Mouse (Mus musculus) gastrocnemius, adult 8-10 months (tissue): ENCODE results near the gene Gabrb2. TPM values are rescaled to one million over a fixed set of nuclear protein-coding genes. Genes with fewer than 3 reads are reported as not detected.

Experiments
- DNase-seq, 2 experiments: peaks; one replicate each; pipeline ENCODE4 v3.0.0; 2022; ENCODE audit warnings: low spot score in 2 of 2
- total RNA-seq, 4 experiments: library from RNA; stranded (reverse); gene quantifications; 2 replicates each; pipeline ENCODE4 v1.2.4; 2022

The Gabrb2 gene
- total RNA-seq = under 1 TPM; 0.15 to 0.46 (median 0.21) TPM

DNA sequence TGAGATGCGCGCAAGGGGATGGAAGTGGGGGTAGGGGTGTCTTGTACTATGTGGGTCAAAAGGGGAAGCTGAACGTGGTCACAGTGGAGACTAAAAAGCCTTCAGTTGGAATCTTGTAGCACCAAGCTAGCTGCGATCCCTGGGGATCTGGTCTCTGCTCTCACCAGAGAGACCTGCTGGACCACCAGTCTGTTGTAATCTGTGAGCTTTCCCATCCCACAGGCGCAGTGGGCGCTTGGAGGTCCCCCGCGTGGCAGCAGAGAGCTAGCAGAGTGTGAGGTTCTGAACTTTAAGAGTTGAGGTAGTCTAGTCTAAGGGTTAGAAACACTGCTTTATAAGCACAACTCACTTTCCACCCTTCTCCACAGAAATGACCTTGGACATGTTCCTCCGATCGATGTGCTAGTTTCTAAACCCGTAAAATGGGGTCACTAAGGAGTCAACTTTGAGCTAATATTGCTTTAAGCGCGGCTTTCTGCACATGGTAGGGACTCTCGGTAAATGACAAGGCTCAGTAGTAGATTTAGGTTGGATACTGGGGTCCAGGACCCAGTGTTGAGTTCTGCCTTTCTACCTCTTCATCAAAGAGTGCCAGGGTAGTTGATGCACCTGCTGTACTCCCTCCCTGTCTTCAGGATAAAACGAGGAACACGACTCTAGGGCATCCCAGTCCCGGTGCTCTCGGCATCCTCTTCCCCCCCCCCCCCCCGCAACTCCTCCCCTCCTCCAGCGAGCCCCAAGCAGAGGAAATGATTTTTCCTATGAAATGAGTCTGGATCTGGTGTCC, at the start of gene Gabrb2:
Gene Gabrb2 (plus strand): TSS at position 762 of the 787 bp plus-strand sequence.
- no peak for DNase-seq

DNA sequence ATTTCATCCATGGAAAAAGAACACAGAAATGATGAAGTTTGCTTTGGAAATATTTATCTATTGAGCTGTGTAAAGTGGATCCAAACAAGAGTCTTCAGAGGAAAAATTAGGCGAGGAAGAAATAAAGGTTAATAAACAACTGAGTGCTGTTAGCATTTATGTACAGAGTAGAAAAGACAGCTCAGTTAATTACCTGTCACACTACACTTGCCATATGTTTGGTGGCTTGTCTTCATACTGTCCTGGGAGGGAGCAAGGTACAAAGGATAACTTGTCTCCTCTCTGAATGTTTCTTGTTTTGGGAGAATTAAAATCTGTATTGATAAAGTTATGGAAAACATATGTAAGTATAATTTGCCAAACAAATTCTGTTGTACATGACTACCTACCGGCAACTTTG, 40.6 kb upstream of the Gabrb2 start:
- no peak for DNase-seq

DNA sequence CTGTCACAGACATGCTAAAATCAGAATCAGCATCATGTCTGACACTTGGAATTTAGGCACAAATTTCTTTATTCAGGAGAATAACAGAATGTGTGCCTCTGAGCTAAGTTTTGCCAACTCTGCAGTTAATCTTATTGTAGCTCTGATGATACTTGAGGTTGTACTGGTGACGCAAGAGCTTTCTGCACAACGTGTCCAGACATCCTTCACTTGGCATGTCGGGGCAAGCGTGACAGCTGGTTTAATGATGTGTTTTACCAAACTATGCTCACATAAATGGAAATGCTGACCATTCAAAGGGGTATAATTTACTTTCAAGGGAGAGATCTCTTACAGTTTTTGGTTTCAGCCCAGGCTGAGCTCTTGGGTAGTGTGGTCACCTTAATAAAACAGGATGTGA, 33.1 kb upstream of the Gabrb2 start:
- no peak for DNase-seq

DNA sequence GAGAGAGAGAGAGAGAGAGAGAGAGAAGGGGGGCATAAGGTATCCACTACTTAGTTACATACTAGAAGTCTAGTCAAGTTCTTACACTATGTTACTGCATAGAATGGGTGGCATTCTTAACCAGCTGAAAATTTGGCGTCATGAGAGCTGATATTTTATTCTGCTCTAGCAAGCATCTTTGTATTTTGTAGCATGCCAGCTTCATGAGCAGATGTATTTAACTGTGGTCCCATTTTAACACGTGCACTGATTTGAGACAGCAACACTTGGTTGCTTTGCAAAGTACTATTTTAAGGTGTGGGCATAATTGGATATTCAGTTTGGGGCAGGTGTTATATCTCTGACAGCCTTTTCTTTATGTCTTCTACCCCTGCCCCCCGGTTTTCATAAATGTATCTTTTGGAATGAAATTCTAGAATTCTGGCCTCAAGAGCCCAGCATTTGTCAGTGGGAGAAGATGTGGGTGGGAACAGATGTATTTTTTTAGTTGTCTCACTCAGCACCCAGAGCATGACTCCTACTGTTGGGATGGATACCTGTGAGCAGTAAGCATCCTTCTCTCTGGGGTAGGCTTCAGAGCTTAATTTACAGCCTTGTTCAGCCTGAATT, 28.8 kb upstream of the Gabrb2 start:
- DNase-seq = no peak

DNA sequence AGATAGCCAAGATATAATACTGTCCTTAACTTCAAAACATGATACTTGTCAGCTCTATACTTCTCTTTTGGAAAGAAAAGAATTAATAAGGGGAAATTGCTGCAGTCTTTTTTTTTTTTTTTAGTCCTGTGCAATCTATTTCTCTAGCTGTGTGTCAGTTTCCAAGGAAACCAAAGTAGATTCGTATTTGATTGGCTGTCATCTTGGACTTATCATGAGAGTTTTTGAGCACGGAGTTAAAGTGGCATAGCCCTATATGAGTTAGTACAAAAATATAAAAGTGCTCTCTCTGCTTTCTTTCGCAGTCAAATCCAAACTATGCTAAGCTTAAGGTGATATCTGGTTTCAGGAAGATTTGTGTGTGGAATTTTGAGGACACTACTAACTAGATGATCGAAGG, 26.1 kb upstream of the Gabrb2 start:
- no peak for DNase-seq

DNA sequence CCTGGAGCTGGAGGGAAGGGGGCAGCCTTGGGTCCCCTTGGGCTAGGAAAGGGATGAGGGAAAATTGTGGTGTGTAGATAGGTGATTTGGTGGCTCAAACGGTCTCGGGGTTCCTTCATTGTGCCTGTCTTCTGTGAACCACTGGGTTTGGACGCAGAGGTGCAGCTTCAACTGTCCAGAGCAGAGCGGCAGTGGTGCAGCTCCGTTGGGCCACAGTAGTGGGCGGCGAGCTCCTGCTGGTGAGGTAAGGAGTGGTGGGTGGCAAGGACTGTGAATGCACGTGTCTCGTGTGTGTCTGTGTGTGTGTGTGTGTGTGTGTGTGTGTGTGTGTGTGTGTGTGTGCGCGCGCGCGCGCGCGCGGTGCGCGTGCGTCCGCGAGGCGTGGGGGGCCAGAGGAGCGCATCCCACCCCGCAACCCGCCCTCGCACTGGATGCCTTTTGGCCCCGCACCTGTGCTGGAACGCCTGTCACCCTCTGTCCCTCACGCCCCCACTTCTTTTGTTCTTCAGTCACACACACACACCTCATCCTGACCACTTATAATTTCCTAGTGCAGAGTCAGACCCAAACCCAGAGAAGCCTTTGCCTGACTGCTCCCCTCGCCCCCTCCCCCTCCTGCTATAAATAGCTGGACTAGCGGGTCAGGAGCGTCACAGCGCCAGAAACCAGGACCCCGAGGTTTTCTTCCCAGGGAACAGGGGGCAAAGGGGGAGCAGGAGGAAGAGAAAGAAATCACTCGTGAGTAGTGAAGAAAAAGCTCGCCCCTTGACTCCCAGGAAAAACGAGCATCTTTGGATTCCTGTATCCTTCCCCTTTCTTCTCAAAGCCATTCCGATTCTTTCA, 455 bp downstream of the Gabrb2 start:
- DNase-seq = no peak

DNA sequence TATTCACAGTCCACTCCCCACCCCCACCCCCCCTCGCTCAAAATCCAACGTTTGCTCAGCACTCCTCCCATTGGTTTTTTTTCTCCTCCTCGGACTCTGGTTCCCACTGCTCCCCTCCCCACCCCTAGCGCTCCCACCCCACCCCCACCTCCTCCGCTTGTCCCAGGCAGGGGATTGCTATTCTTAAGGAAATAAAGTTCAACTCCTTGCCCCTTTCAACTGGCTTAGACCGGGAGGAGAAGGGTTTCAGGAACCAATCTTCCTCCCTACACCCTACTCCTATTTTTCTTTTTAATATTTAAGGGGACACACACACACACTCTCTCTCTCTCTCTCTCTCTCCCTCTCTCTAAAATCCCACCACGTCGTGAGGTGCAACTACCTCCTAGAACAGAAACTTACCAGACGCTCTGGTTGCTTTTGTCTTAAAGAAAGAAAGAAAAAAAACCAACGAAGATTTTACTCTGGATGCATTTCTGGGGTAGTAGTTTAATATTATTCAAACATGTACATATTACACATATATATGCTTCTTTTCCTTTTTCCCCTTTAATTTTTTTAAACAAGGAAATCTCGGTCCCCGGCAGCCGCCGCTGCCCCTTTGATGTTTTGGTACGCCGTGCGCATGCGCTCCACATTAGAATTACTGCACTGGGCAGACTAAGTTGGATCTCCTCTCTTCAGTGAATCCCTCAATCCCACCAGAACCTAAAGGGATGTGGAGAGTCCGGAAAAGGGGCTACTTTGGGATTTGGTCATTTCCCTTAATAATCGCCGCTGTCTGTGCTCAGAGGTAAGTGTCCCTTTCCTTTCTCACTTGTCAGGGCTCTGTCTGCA, 1.3 kb downstream of the Gabrb2 start:
- no peak for DNase-seq

DNA sequence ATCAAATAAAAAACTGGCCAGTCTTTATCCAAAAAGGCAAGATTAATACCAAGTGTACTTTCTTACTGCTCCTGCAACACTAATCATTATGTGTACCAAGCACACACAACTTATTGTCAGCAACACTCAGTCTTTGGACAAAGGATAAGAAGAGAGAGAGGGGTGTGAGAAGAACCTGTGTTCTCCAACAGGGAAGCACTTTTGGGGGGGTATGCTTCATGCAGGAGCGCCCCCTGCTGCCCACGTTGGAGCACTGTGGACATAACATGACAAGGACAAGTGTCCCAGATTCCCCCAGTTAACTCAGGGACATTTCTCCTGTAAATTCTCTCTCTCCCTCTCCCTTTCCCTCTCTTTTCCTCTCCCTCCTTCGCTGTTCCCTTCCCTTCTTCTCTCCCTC, 3.7 kb downstream of the Gabrb2 start:
- no peak for DNase-seq

DNA sequence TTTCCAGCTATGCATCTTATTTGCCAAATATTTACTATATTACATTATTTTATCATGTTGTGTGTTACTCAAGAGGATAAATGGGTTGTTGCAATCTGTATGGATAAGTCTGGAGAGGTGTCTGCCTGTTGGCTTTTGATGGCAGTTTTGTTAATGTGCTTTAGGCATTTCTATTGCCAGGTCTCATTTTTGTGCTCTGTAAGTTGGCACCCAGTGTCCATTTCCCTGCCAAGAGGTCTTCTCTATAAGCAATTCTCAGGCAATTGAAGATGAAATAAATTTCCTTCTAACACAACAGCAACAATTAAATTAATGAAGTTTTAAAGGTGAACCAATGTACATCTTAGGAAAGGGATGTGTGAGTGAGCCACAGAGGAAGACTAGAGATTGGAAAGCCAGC, 11.9 kb downstream of the Gabrb2 start:
- DNase-seq = no peak

DNA sequence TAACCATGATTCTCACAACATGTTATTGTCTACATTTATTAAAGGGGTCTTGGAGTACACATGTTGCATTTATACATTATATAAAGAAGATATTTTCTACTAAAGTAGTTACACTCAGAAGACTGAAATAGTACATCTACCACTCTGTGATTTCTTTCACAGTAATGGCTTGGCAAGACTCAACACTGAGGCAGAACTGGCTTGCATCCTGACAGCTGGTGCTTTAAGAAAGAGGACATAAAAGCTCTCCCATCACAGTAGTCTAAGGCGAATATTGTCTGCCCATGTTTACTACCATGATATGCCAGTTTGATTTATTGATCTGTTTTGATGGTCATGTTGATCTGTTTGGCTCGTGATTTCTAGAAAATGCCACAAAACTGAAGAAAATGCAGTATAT, 19.4 kb downstream of the Gabrb2 start:
- no peak for DNase-seq

DNA sequence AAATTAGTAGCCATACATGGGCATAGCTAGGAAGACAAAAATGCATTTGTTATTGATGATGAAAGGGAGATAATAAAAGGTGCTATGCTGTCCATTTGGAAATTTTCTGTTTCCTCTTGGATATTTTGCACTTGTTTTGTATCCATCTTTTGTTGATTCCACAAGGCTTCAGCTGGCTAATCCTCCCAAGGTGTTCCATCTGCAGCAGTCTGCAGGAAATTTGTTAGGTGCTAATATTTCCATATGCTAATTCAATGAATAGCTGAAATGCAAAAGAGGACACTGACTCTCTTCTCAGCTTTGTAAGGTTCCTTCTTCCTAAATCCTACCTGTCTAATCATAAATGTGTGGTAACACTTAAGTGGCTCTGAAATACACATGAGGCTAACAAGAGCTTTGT, 24.1 kb downstream of the Gabrb2 start:
- no peak for DNase-seq

DNA sequence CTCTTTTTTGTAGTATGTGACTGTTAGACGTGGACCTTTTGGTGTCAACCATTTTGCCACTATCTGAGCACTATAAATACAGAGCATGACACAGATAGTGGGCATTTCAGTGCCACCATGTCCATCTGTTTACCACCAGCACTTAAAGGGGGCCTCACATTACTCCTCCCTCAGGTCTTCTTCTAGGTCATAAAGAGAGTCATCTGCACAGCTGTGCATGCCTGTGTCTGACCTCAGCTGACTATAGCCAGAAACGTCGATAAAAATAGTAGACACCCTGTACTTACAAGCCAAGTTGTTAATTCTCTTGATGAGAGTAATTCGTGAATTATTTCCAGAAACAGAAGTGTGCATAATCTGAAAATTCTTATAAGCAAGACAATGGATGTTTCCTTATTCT, 29.4 kb downstream of the Gabrb2 start:
- no peak for DNase-seq

DNA sequence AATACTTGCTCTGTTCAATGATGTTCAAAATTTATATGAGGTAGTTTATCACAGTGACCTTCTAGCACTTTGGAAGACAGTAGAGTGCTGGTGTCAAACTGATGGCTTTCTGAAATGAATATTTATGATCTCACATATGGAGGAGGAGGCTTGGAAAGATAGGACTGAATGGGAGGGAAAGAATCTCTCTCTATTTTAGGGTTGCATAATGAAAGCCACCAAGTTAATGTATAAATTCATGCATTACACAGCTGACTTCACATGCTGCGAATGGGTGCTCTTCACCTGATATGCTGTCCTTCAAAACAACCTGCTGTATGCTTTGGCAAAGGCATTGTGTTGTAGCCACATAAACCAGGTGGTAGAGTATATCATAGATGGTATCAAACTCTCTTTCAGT, 44.6 kb downstream of the Gabrb2 start:
- DNase-seq = no peak

DNA sequence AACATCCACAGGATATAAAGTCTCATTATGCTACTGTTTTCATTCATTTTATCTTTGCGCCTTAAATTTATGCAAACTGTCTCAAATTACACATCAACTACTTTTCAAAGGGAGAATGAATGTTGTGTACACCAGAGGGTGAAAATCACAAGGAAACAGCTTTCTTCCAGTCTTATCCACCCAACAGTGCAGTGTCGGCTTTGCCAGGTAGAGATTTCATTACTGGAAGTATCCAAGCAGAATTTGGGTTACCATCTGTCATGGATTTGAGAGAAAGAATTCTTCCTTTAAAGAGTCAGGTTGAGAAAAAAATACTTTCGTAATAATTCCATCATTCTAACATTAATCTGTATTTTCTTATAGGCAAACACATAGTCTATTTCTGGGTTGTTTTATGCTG, 48.8 kb downstream of the Gabrb2 start:
- no peak for DNase-seq

DNA sequence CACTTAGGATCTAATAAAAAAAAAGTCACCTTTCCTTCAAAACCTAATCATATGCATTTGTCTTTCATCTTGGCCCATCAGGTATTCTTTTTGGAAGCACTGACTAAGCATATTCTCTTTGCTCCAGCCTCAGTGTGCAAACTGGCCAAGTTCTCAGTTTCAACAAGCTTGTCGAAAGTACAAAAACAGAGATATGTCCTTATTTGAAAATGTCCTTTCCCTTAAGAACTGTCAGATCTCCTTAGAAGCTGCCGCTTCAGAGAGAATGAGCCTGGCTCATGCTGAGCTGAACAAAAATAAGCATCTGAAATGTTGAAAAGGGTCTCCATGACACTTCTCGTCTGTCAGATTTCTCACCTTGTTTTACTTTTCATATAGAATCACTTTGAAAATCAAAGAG, 55.0 kb downstream of the Gabrb2 start:
- DNase-seq = no peak

DNA sequence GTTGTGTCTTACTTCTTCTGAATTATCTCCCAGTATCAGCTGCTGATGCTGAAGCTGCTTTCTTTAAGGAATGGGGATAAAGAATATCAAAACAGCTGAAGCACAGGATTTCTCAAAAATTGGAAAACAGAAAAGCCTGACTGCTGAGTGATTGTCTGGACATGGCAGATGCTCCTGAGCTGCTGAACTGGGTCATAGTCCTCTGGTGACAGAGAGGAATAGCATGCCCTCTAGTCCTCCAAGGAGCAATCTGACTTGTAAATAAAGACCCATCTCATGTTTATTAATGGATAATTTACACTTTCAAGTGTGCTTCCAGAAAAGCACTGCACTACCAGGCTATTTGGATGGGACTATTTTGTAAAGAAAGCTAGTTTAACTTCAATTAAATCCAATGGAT, 68.1 kb downstream of the Gabrb2 start:
- no peak for DNase-seq

DNA sequence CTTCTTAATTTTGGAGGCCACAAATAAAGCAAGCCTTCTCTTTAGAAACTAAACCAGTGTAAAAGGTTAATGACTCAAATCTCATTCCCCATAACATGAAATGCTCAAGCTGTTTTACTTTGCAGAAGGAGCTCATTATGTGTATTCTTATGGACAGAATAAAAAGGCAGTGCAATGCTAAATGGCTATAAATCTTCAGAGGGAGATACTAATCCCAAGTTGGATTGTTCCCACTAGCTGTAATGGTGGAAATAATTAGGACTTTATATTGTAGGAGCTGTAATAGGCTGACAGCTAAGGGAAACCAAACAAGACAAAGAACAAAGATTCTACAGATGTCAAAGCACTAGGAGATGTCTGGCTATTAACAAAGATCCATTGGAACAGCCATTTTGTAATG, 81.6 kb downstream of the Gabrb2 start:
- DNase-seq = no peak

DNA sequence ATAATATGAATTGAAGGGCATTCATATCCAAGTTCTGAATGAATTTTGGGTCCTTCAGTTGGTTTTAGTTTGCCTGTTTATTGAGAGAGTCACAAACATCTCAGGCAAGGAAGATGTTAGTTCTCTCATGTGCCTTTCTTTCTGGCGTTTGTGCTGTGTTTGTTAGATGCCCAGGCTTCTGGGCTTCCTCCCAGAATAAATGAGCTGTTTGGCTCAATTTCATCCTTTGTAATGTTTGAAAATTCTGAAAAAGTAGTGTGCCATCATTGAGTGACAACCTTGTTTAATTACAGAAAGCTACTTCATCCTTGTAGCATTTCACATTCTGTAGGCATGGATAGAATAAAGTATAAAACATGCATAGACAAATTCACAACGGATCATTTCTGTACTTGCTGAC, 85.9 kb downstream of the Gabrb2 start:
- no peak for DNase-seq

DNA sequence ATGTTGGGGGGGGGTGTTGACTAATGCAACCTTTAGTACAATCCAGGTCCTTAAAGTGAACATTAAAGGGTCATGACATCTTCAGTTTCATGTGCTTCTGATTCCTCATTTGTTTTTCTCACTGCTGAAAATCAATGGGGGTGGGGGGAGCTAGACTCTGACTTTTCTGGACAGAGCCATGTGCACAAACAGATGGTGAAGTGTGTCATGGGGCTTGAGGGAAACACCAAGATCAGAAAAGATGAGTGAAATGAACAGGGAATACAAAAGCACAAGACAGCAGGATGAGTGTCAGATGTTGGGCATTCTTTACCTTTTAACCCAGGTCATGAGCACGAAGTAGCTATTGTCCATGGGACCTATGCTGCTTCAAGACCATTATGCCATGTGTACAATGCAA, 86.4 kb downstream of the Gabrb2 start:
- no peak for DNase-seq

DNA sequence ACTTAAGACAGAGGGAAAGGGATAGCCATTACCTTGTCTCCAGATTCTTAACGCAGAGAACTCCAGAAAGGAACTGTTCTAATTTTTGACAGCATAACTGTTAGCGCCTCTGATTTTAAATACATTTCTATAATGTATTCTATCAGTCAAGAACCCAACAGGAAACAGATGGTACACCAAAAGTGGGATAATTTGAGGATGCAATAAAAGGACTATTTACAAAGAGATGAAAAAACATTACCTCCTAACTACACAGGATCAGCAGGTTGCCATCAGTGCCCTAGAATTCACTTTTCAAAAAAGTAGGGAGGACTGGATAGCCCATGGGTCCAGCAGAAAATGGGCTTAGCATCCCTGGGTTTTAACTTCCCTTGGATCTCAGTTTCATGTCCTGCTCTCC, 102.4 kb downstream of the Gabrb2 start:
- DNase-seq = no peak

DNA sequence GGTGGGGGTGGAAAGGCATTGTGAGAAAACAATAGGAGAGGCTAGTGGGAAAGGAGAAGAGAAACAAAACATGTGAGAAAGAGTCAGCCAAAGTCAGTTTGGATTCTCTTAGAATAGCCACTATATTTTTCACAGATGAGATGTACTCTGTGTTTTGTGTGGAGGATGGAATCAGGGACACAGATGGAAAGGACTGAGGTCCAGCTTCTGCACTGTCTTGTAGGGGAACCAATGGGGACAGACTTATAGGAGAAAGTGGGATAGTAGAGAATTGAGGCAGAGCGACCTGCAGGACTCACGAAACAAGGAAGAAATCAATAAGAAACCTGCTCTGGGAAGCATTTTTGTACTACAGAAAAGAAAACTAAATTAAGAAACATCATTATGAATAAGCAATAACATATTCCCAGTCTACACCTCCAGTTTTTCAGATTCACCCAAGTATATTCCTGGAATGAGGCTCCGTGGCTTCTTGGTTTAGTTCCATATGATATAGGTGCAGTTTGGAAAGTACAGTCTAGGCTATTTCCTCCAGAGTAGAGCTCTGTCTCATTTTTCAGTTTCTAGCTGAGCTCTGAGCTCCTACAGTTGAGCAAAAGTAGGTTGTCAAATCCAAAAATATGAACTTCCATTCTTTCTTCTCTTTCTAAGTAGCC, 108.8 kb downstream of the Gabrb2 start:
- no peak for DNase-seq
